Mouse (Mus musculus) liver, embryonic 15.5 days (tissue): ENCODE measurements at regions not wholly inside any gene's neighbourhood (a gene's known extent, or its start where the extent isn't known, plus 50 kb on each side); places are given as distances from the start of the nearest gene placed in this dataset.

Source experiments
- ATAC-seq: fragments of 200-750 bp; cut with Nextera tagmentation; 2 replicates; pipeline ENCODE4 v1.8.0; 2017; ENCODE audit warnings: moderate number of reproducible peaks, mild to moderate bottlenecking, moderate library complexity; ENCODE audit not compliant: insufficient read depth
- H3K27ac ChIP-seq: fragments of 300-500 bp; sonication (generic); replicated peaks from 2 replicates; pipeline ENCODE4 v1.5.1; 2015; ENCODE audit warnings: mild to moderate bottlenecking, inconsistent platforms
- H3K27me3 ChIP-seq: fragments of 300-500 bp; sonication (generic); 2 replicates; pipeline ENCODE4 v1.6.1; 2015; ENCODE audit warnings: mild to moderate bottlenecking, inconsistent platforms
- H3K36me3 ChIP-seq: fragments of 300-500 bp; sonication (generic); replicated peaks from 2 replicates; pipeline ENCODE4 v1.6.1; 2015; ENCODE audit warnings: moderate library complexity, mild to moderate bottlenecking, inconsistent platforms
- H3K4me1 ChIP-seq: fragments of 300-500 bp; sonication (generic); replicated peaks from 2 replicates; pipeline ENCODE4 v1.6.1; 2015; ENCODE audit warnings: inconsistent platforms
- H3K4me2 ChIP-seq: fragments of 300-500 bp; sonication (generic); 2 replicates; pipeline ENCODE4 v1.6.1; 2015; ENCODE audit warnings: moderate library complexity, mild to moderate bottlenecking, inconsistent platforms
- H3K4me3 ChIP-seq: fragments of 300-500 bp; sonication (generic); replicated peaks from 2 replicates; pipeline ENCODE4 v1.5.1; 2015; ENCODE audit warnings: mild to moderate bottlenecking, inconsistent platforms
- H3K9ac ChIP-seq: fragments of 300-500 bp; sonication (generic); 2 replicates; pipeline ENCODE4 v1.6.1; 2015; ENCODE audit warnings: moderate library complexity, mild to moderate bottlenecking, inconsistent platforms
- H3K9me3 ChIP-seq: fragments of 300-500 bp; sonication (generic); replicated peaks from 2 replicates; pipeline ENCODE4 v1.6.1; 2016; ENCODE audit warnings: inconsistent platforms
- WGBS: fragments of 180-500 bp; shearing (Covaris S2); methylation state at CpG from one replicate; pipeline ENCODE4 v1.1.7; 2015; ENCODE audit warnings: mixed read lengths; ENCODE audit not compliant: insufficient replicate concordance; 5-methylcytosine and 5-hydroxymethylcytosine counted together

GRCm38 (mm10) chrX:11387200-11387940 lies 59.7 kb downstream of the H2al1j start:
- ATAC-seq = no peak
- H3K4me3 ChIP-seq = no peak overlapping the region
- WGBS = 49% methylated on average over 9 of the region's 9 CpGs
- no peaks in the 10 kb centered on the region for H3K4me1 ChIP-seq
- H3K27ac ChIP-seq = no peak overlapping the region
- no peaks in the 10 kb centered on the region for H3K27me3 ChIP-seq
- no peaks in the 10 kb centered on the region for H3K9me3 ChIP-seq
- H3K36me3 ChIP-seq = no peaks in the 10 kb centered on the region
- no peak overlapping the region for H3K9ac ChIP-seq
- H3K4me2 ChIP-seq = no peak overlapping the region

GRCm38 (mm10) chrX:11388860-11389259 lies 61.2 kb downstream of the H2al1j start:
- WGBS = 59% methylated on average over 9 of the region's 9 CpGs
- Histone ChIP-seq H3K4me3 (no peak overlapping the region), H3K36me3 (no peaks in the 10 kb centered on the region), H3K27ac (no peak overlapping the region), H3K4me2 (no peak overlapping the region), H3K9ac (no peak overlapping the region), H3K9me3 (no peaks in the 10 kb centered on the region), H3K27me3 (no peaks in the 10 kb centered on the region), H3K4me1 (no peaks in the 10 kb centered on the region)
- no peak for ATAC-seq

GRCm38 (mm10) chrX:11400406-11400805 lies 72.8 kb downstream of the H2al1j start:
- Histone ChIP-seq H3K27ac (no peak overlapping the region), H3K36me3 (no peaks in the 10 kb centered on the region), H3K27me3 (no peaks in the 10 kb centered on the region), H3K9ac (no peak overlapping the region), H3K4me3 (no peak overlapping the region), H3K4me2 (no peak overlapping the region), H3K9me3 (no peaks in the 10 kb centered on the region), H3K4me1 (no peaks in the 10 kb centered on the region)
- 55% methylated on average over 3 of the region's 3 CpGs for WGBS
- no peak for ATAC-seq

GRCm38 (mm10) chrX:11404369-11404768 lies 76.7 kb downstream of the H2al1j start:
- H3K4me2 ChIP-seq = no peak overlapping the region
- H3K27me3 ChIP-seq = no peaks in the 10 kb centered on the region; the same call in 1 of the 2 replicates
- H3K27ac ChIP-seq = no peak overlapping the region
- ATAC-seq = no peak
- H3K4me1 ChIP-seq = no peaks in the 10 kb centered on the region
- no peaks in the 10 kb centered on the region for H3K36me3 ChIP-seq
- H3K4me3 ChIP-seq = no peak overlapping the region
- 55% methylated on average over 4 of the region's 4 CpGs for WGBS
- no peak overlapping the region for H3K9ac ChIP-seq
- H3K9me3 ChIP-seq = no peaks in the 10 kb centered on the region

- H3K9me3 ChIP-seq = no peaks in the 10 kb centered on the region
Observed at GRCm38 (mm10) chrX:11412316-11412826, 84.7 kb downstream of the H2al1j start.

GRCm38 (mm10) chrX:11415662-11416061 lies 88.0 kb downstream of the H2al1j start:
- no peaks in the 10 kb centered on the region for H3K27me3 ChIP-seq
- H3K9ac ChIP-seq = no peak overlapping the region
- H3K4me1 ChIP-seq = no peaks in the 10 kb centered on the region
- no peak for ATAC-seq
- no peak overlapping the region for H3K4me2 ChIP-seq
- no peaks in the 10 kb centered on the region for H3K9me3 ChIP-seq
- 40% methylated on average over 4 of the region's 4 CpGs for WGBS
- no peaks in the 10 kb centered on the region for H3K36me3 ChIP-seq
- no peak overlapping the region for H3K27ac ChIP-seq
- H3K4me3 ChIP-seq = no peak overlapping the region

More at GRCm38 (mm10) chrX:11412316-11412826, 84.7 kb downstream of the H2al1j start:
- no peak overlapping the region for H3K4me2 ChIP-seq
- H3K27me3 ChIP-seq = no peaks in the 10 kb centered on the region; the same call in 1 of the 2 replicates
- 53% methylated on average over 5 of the region's 5 CpGs for WGBS
- no peak overlapping the region for H3K4me3 ChIP-seq
- no peak overlapping the region for H3K27ac ChIP-seq
- no peaks in the 10 kb centered on the region for H3K36me3 ChIP-seq
- H3K9ac ChIP-seq = no peak overlapping the region
- no peak for ATAC-seq
- H3K4me1 ChIP-seq = no peaks in the 10 kb centered on the region

GRCm38 (mm10) chrX:11416510-11416909 lies 88.9 kb downstream of the H2al1j start:
- Histone ChIP-seq H3K9me3 (no peaks in the 10 kb centered on the region), H3K27ac (no peak overlapping the region), H3K4me1 (no peaks in the 10 kb centered on the region), H3K9ac (no peak overlapping the region), H3K4me3 (no peak overlapping the region), H3K4me2 (no peak overlapping the region), H3K27me3 (no peaks in the 10 kb centered on the region), H3K36me3 (no peaks in the 10 kb centered on the region)
- 60% methylated on average over 3 of the region's 3 CpGs for WGBS
- no peak for ATAC-seq

- Histone ChIP-seq H3K9ac (no peak overlapping the region), H3K4me1 (no peaks in the 10 kb centered on the region), H3K36me3 (no peaks in the 10 kb centered on the region), H3K4me2 (no peak overlapping the region), H3K27me3 (no peaks in the 10 kb centered on the region), H3K4me3 (no peak overlapping the region), H3K9me3 (no peaks in the 10 kb centered on the region), H3K27ac (no peak overlapping the region)
- no peak for ATAC-seq
- WGBS = 54% methylated on average over 4 of the region's 4 CpGs
Observed at GRCm38 (mm10) chrX:11417861-11418260, 90.2 kb downstream of the H2al1j start.

- Histone ChIP-seq H3K9me3 (no peaks in the 10 kb centered on the region), H3K4me3 (no peak overlapping the region), H3K9ac (no peak overlapping the region), H3K4me2 (no peak overlapping the region), H3K36me3 (no peaks in the 10 kb centered on the region), H3K4me1 (no peaks in the 10 kb centered on the region), H3K27me3 (no peaks in the 10 kb centered on the region), H3K27ac (no peak overlapping the region)
- ATAC-seq = no peak
- WGBS = 70% methylated on average over 10 of the region's 10 CpGs
Observed at GRCm38 (mm10) chrX:11418261-11418660, 90.6 kb downstream of the H2al1j start.

GRCm38 (mm10) chrX:11419162-11419631 lies 91.6 kb downstream of the H2al1j start:
- H3K4me3 ChIP-seq = no peak overlapping the region
- no peak overlapping the region for H3K4me2 ChIP-seq
- no peak overlapping the region for H3K27ac ChIP-seq
- ATAC-seq = no peak
- H3K9ac ChIP-seq = no peak overlapping the region
- H3K27me3 ChIP-seq = no peaks in the 10 kb centered on the region
- H3K9me3 ChIP-seq = no peaks in the 10 kb centered on the region
- H3K4me1 ChIP-seq = no peaks in the 10 kb centered on the region
- 33% methylated on average over 5 of the region's 5 CpGs for WGBS
- no peaks in the 10 kb centered on the region for H3K36me3 ChIP-seq

GRCm38 (mm10) chrX:11432403-11433004 lies 104.9 kb downstream of the H2al1j start:
- Histone ChIP-seq H3K4me1 (no peaks in the 10 kb centered on the region), H3K27me3 (no peaks in the 10 kb centered on the region), H3K9ac (no peak overlapping the region), H3K4me2 (no peak overlapping the region), H3K9me3 (no peaks in the 10 kb centered on the region), H3K36me3 (no peaks in the 10 kb centered on the region), H3K4me3 (no peak overlapping the region), H3K27ac (no peak overlapping the region)
- ATAC-seq = no peak
- 58% methylated on average over 12 of the region's 12 CpGs for WGBS
